Mouse (Mus musculus) mesoderm, embryonic 11.5 days (tissue): ENCODE measurements at regions not wholly inside any gene's neighbourhood (a gene's known extent, or its start where the extent isn't known, plus 50 kb on each side); places are given as distances from the start of the nearest gene placed in this dataset.
A peak's percentile ranks its signal among the peaks of the same experiment; 100 is the strongest.

Source experiments
- DNase-seq: peaks from one replicate; pipeline ENCODE4 v3.0.0-alpha.2; 2012; ENCODE audit warnings: low read depth, low spot score

GRCm38 (mm10) chr6:51329070-51329995, 103.1 kb upstream of the Nfe2l3 start:
- DNase-seq, result no peak

- DNase-seq, result no peak
Observed at GRCm38 (mm10) chr6:51330069-51330706, 102.3 kb upstream of the Nfe2l3 start.

GRCm38 (mm10) chr6:51332841-51333240, 99.6 kb upstream of the Nfe2l3 start:
- no peak for DNase-seq

GRCm38 (mm10) chr6:51333722-51334360, 98.6 kb upstream of the Nfe2l3 start:
- peak; percentile 75 for DNase-seq

GRCm38 (mm10) chr6:51335314-51335713, 97.2 kb upstream of the Nfe2l3 start:
- no peak for DNase-seq

- no peak for DNase-seq
Observed at GRCm38 (mm10) chr6:51339301-51339700, 93.2 kb upstream of the Nfe2l3 start.

- no peak for DNase-seq
Observed at GRCm38 (mm10) chr6:51347721-51348120, 84.7 kb upstream of the Nfe2l3 start.

DNA sequence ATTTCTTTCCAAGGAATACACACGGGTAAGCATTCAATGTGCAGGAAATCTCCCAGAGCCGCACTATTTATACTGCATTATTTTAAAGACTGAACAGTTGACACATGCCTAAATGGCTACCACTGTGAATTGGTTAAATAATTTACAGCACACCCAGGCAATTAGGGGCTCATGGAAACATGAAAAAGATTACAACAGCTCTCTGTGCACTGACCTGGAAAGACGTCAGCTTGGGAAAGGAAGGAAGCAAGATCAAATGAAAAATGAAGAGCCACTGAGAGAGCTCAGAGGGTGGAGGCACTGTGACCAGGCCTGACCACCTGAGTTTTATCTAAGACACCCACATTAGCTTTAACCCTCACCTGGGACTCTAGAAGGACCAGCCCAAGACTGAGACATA, 82.7 kb upstream of the Nfe2l3 start:
- DNase-seq, result no peak

GRCm38 (mm10) chr6:51355041-51355440, 77.4 kb upstream of the Nfe2l3 start:
- no peak for DNase-seq

DNA sequence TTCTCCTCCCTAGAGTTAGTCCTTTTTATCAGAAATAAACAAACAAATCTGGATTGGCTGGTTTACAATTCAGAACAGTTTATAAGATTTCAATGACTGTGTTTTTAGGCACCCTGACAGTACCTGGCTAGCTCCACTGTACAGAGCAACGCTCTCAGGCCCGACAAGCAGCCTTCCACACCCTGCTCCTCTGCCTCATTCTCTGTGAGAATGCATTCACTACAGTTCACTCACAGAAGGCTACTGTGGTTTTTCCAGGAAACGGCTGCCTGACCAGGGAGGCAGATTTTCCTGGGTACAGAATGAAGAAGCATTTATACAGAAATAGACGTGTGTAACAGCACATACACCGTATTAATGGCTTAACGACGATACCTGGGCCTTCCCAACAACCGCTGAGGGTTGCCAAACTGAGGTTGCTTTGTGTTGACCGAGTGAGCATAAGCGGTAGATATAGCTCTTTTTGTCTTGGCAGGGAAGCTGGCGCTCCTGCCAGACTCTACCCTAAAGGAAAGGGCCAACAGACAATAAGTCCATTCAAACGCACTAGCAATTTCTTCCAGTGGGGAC, 70.8 kb upstream of the Nfe2l3 start:
- DNase-seq, result no peak

GRCm38 (mm10) chr6:51362475-51363226, 69.8 kb upstream of the Nfe2l3 start:
- DNase-seq, result peak; percentile 84

GRCm38 (mm10) chr6:51364776-51365175, 67.7 kb upstream of the Nfe2l3 start:
- DNase-seq, result no peak

DNA sequence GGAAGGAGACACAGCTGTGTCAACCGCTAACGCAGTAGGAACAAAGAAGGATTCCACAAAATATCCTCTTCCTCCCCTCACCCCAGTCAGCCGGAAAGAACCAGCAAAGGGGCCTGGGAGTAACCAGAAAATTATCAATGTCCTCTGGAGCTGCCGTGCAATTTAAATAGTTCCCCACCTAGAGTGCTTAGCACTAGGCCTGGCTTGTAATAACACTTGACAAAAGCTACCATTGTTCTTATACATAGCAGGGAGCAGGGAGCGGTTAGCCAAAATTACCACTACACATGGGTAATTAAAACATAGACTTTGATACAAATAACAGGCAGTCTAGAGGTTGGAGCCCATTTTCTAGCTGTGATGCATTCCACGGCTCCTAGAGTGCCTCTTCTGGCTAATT, 62.7 kb upstream of the Nfe2l3 start:
- DNase-seq, result no peak

- no peak for DNase-seq
Observed at GRCm38 (mm10) chr6:51372357-51372756, 60.1 kb upstream of the Nfe2l3 start.

GRCm38 (mm10) chr6:51378436-51378835, 54.0 kb upstream of the Nfe2l3 start:
- DNase-seq, result no peak

DNA sequence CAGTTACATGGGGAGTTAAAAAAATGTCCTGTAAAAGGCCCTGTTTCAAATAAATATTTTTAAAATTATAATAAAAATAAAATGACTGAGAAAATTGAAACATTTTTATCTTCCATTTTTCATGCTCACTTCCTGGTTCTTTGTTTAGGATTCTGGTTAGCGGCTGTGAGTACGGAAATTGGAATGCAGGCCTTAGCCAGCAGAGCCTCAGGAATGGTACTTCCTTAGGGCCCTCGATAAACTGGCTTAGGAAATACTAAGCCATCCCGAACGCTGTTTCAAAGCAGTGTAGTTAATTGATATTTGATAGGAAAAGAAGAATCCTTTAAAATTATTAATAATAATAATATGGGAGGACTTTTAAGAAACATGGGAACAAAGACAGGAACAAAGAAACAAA, 53.4 kb upstream of the Nfe2l3 start:
- no peak for DNase-seq

DNA sequence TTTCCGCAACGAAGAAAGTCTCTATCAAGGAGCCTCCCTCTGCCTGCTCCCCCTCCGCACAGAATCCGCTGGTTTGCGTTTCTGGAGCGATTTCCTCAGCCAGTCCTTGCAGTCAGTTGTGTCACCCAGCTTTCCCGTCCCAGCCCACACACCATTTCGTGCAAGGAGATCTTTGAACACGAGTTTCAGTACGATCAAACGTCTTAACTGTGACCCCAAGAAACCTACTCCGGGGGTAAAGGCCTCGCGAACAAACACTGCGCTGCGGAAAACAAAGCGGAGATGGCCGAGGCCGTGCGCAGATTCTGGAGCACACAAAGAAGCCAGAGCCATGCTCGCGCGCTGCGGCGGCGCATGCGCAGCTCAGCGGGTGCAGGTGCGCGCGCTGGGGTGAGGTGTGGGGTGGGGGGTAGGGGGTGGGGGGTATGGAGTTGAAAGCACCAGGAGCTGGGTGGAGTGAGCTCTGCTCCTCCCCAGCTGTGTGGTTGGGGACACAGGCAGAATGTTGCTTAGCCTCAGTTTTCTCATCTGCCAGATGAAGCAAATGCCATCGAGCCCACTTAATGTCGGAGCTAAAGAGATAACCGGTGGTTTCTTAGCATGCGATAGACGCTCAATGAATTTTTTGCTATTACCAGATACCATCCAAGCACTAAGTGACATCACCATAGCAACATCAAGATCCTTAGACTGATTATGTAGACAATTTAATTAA, 52.8 kb upstream of the Nfe2l3 start:
- DNase-seq, result peak; percentile 85

- DNase-seq, result no peak
Observed at GRCm38 (mm10) chr6:51380275-51380575, 52.2 kb upstream of the Nfe2l3 start.

DNA sequence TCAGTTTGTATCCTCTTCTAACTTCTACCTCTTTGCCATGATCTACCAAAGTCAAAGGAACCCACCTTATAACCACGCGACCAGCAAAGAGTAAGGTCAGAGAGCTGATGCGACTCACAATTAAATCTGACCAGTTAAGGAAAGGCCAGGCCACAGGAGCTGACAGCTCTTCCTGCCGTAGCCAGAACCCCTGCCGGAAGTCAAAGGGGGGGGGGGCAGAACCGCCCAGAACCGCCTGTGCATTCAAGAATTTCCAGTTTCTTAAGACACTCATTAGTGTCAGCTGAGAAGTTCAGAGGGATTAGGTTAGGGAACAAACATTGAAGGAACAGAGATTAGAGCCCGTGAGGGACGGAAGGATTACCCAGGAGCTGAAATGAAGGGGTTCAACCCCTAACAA, 51.0 kb upstream of the Nfe2l3 start:
- no peak for DNase-seq
